Mouse (Mus musculus): ENCODE data around the gene Atp2a1.

Gene Atp2a1

GRCm38 (mm10) chr7:126450641-126451040 is 12.3 kb downstream of the Atp2a1 start:
- DNase-seq (ENCODE audit: low spot score): no peak

DNA sequence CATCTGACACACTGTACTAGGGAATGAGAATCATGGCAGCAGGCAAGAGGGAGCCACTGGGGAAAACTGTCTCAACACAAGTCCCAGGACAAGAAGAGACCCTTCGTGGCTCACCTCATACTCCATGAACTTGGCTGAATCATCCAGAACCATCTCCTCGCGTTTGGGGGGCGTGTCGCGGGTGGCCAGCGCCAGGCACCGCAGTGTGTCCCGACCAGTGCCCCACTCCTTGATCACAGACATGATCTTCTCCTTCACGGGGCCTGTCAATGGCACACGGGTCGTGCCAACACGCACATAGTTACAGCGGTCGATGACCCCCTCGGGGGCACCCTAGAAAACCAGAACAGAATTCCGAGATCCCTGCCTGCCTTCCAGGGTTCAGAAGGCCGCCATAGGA is 12.9 kb downstream of the Atp2a1 start:
- DNase-seq (ENCODE audit: low spot score): no peak

- no peak for DNase-seq (ENCODE audit: low spot score)
Measured at GRCm38 (mm10) chr7:126448481-126448880, 14.4 kb downstream of the Atp2a1 start.

DNA sequence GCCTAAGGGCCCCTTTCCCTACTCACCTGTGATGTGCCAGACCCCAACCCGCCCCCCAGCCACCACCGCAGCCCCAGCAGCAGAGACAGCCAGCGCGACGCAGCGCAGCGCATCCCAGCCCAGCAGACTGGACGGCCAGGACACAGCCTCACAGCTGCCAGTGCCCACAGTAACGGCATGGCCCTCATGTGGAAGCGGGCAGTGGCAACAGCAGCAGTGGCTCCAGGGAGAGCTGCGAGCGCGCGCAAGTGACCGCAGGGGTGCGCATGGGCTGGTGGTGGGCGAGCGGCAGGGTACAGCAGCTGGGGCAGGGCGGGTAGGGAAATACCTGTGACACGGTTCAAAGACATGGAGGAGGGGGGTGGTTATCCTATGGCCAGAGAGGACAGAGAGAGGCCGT is 16.7 kb downstream of the Atp2a1 start:
- no peak for DNase-seq (ENCODE audit: low spot score)

DNA sequence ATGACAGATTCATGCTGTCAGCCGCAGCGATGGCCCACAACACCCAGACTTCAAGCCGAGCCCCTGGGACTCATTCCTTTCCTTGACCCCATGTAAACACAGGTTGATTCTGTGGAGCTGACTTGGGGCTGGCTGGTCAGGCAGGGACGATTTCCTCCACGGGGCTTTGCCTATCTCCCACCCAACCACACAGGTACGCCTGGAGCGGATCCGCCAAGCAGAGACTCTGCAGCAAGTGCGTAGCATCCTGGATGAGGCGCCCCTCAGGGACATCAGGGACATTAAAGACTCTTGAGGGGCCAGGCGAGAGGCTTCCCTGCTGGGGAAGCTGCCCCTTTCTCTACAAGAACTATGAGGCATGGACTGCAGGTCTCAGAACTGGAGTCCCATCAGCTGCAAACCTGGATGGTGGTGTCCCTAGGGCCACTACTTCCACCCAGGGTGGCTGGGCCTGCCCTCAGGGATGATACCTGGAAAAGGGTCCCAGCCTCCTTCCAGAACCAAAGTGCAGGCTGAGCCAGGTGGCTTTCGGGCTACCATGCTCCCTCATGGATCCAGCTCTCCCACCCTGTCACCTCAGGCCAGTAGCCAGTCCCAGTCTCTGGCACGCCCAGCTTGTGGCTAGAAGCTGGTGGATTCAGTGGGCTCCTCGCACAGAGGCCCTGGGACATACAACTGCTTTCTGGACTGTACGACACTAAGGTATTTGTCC is 17.6 kb downstream of the Atp2a1 start:
- DNase-seq (ENCODE audit: low spot score): no peak

DNA sequence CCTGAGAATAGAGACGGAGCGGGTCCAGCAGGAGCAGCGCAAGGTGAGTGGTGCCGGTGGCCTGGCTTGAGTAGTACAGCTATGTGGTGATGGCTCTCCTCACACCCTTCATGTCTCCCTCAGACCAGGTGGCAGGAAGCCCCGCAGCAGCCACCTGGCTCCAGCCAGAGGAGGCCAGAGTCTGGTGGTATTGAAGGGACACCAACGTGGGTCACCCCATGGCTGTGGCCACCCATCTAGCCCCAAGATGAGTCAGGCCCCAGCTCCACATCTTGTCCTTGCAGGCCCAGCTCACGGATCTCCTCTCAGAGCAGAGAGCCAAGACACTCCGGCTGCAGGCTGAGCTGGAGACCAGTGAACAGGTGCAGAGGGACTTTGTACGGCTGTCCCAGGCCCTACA is 18.4 kb downstream of the Atp2a1 start:
- no peak for DNase-seq (ENCODE audit: low spot score)

DNA sequence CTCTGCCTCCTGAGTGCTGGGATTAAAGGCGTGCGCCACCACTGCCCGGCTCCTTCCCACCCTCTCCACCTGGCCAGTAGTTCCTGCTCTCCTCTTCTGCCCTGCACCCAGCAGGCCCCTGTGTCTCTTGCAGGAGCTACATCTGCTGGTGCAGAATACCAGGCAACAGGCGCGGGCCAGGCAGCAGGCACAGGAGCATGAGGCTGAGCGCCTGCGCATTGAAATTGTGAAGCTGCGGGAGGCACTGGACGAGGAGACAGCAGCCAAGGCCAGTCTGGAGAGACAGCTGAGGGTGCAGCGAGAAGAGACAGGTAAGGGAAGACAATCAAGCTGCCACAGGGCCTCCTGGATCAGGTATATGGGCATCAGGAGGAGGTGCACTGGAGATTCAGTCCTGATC is 18.9 kb downstream of the Atp2a1 start:
- DNase-seq (ENCODE audit: low spot score): no peak

GRCm38 (mm10) chr7:126440134-126440533 is 22.8 kb downstream of the Atp2a1 start:
- DNase-seq (ENCODE audit: low spot score): no peak

GRCm38 (mm10) chr7:126436851-126437250 is 26.1 kb downstream of the Atp2a1 start:
- DNase-seq (ENCODE audit: low spot score): peak; percentile 15

DNA sequence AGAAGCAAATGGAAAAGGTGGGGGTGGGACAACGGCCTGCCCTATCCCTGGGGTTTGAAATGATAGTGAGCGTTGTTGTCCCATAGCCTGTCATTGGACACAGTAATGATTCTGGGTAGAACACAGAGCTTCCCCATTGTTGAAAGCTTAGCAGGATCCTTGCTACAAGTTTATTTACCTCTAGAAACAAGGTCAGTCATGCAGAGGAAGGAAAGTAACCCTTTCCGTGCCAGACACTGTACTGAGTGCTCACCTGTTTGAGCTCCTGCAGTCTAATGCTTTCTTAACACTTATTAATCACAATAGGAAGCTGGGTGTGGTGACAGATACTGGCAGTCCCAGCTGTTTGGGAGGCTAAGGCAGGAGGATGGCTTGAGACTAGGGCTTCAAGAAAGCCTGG is 27.1 kb downstream of the Atp2a1 start:
- DNase-seq (ENCODE audit: low spot score): no peak

DNA sequence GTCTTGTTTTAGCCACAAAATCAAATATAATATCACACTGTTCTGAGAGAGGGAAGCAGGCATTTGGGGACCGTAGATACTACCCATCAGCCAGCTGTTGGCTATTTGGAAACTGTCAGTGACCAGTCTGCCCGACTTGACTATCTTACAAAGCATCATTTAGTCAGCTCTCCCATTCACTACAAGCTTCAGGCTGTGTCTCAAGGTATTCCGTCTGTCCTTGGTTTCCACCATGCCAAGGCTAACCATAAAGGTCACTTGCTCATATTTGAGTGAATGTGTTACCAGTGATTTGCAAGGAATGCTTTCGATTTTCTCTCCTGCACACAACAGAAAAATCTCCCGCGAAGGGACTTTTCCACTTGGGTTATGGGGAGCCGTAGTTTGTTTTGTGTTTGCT is 28.2 kb downstream of the Atp2a1 start:
- no peak for DNase-seq (ENCODE audit: low spot score)

DNA sequence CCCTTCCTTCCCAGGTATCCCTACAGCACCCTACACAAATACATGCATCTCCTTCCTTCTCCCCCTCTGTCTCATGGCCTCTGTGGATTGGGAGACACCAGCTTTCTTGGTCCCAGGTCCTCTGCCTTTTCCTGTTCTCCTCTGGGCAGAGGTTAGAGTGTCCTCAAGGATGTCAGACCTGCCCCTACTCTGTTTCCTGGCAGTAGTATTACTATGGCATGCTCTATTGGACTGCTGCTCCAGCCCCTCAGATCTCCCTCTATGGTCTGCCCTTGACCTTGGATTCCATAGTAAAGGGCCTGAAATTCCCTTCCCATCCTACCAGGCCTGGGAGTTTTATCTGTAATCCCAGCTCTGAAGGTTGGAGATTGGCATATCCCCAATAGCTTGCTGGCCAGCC is 32.7 kb downstream of the Atp2a1 start:
- DNase-seq (ENCODE audit: low spot score): no peak

- DNase-seq (ENCODE audit: low spot score): no peak
Measured at GRCm38 (mm10) chr7:126429503-126429898, 33.4 kb downstream of the Atp2a1 start.

- DNase-seq (ENCODE audit: low spot score): peak; percentile 88
Measured at GRCm38 (mm10) chr7:126428631-126429502, 34.0 kb downstream of the Atp2a1 start, which contains the start of gene Rabep2. Rabep2 (plus strand) TSS chr7:126428759.

GRCm38 (mm10) chr7:126428154-126428553 is 34.8 kb downstream of the Atp2a1 start:
- DNase-seq (ENCODE audit: low spot score): no peak

DNA sequence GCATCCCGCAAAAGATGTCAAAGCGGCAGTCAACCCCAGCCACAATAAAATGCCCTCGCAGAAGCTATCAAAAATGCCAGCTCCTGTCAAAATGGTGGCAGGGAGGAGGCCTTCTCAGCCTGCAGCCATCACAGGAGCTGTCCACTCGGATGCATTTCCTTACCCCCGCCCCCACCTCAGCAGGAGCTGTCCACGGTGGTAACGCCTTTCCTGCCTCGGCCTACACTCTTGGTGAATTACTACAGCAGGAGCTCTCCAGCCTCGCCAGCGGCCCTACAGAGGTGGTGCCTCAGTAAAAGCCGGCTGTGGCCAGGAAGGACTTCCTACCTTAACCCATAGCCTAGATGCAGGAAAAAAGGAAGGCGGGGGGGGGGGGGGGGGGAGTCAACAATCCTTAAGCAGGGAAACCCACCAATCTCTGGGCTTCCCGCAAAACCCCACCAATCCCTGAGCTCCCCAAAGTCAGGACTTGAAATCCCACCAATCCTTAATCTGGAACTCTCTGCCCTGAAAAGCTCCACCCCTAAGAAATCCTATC is 35.5 kb downstream of the Atp2a1 start:
- DNase-seq (ENCODE audit: low spot score): no peak

DNA sequence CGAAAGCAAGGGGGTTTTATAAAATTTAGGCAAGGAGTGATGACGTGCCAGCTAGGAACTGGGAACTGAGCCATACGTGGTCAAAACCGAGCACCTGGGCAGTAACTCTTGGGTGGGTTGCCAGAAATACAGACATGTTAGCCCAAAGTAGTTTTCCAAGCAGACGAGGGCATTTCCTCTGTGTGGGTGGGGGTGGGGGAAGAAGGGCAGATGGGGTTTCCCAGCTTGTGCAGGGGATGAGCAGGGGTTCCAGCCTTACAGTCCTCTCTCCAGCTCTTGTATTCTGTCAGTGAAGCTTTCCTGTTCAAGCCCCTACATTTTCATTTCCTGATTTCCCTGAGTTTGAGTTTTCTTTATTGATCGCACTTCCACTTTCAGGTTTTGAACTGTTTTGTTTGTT is 38.7 kb downstream of the Atp2a1 start:
- no peak for DNase-seq (ENCODE audit: low spot score)

GRCm38 (mm10) chr7:126421756-126422155 is 41.2 kb downstream of the Atp2a1 start:
- DNase-seq (ENCODE audit: low spot score): no peak

- DNase-seq (ENCODE audit: low spot score): no peak
Measured at GRCm38 (mm10) chr7:126418496-126418895, 44.4 kb downstream of the Atp2a1 start.

- DNase-seq (ENCODE audit: low spot score): no peak
Measured at GRCm38 (mm10) chr7:126417606-126418005, 45.3 kb downstream of the Atp2a1 start.

DNA sequence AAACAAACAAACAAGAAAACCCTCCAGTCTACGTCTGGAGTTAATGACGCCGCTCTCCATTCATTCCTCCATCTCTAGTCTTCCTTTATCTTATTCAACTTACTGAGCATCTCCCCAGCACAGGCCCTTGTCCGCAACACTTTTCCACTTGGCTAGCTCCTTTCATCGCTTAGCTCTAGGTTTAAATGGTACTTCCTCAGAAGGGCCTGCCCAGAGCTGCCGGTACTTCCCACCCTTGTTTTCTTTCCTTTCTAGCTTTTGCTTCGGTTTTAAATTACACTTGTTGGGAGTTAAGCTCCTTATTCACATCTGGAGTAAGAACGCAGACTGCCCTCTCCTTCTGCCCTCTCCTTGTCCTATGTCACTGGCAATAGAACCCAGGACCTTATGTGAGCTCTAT is 45.9 kb downstream of the Atp2a1 start:
- DNase-seq (ENCODE audit: low spot score): no peak

GRCm38 (mm10) chr7:126416615-126417014 is 46.3 kb downstream of the Atp2a1 start:
- DNase-seq (ENCODE audit: low spot score): no peak

- no peak for DNase-seq (ENCODE audit: low spot score)
Measured at GRCm38 (mm10) chr7:126414725-126415124, 48.2 kb downstream of the Atp2a1 start, which contains the start of gene Cd19. Cd19 (minus strand) TSS chr7:126414889.
